Mouse (Mus musculus): Measurements from ENCODE around the gene Birc7. TPM values are rescaled to one million over a fixed set of nuclear protein-coding genes. Genes with fewer than 3 reads are reported as not detected.

Gene Birc7
- polyA plus RNA-seq, 1 experiment from 2014 or later, result 0.27 TPM

GRCm38 (mm10) chr2:180954061-180955047 lies 25.5 kb downstream of the Birc7 start, which contains the start of gene Nkain4:
TSS of gene Nkain4 (minus strand) at chr2:180954699.
- Histone ChIP-seq H3K4me3 (replicated peaks) (peak within 1 kb of the TSS; percentile 70), H3K4me1 (replicated peaks) (peaks cover 54% of the 10 kb centered on the region), H3K4me2 (replicated peaks) (peak within 1 kb of the TSS; percentile 70), H3K9ac (replicated peaks) (peak within 1 kb of the TSS; percentile 84), H3K9me3 (no peaks in the 10 kb centered on the region), H3K27ac (peak within 1 kb of the TSS; percentile 97), H3K27me3 (no peaks in the 10 kb centered on the region), H3K36me3 (no peaks in the 10 kb centered on the region)
- peak; percentile 94 for ATAC-seq
- under 1% methylated on average over 52 of the region's 52 CpGs for WGBS

GRCm38 (mm10) chr2:180959605-180960004 lies 30.8 kb downstream of the Birc7 start:
- no peak for ATAC-seq
- Histone ChIP-seq H3K36me3 (no peaks in the 10 kb centered on the region), H3K4me1 (replicated peaks) (peaks cover 14% of the 10 kb centered on the region), H3K27ac (no peak overlapping the region), H3K4me3 (replicated peaks) (no peak overlapping the region), H3K9ac (replicated peaks) (no peak overlapping the region), H3K27me3 (no peaks in the 10 kb centered on the region), H3K4me2 (replicated peaks) (no peak overlapping the region), H3K9me3 (no peaks in the 10 kb centered on the region)
- WGBS, result 76% methylated on average over 7 of the region's 7 CpGs

- Histone ChIP-seq H3K27me3 (no peaks in the 10 kb centered on the region), H3K4me1 (replicated peaks) (peaks cover 9% of the 10 kb centered on the region), H3K9me3 (no peaks in the 10 kb centered on the region), H3K36me3 (no peaks in the 10 kb centered on the region), H3K9ac (replicated peaks) (no peak overlapping the region), H3K27ac (no peak overlapping the region), H3K4me3 (replicated peaks) (no peak overlapping the region), H3K4me2 (replicated peaks) (no peak overlapping the region)
- no peak for ATAC-seq
- 79% methylated on average over 3 of the region's 3 CpGs for WGBS
Observed at GRCm38 (mm10) chr2:180960187-180960586, 31.4 kb downstream of the Birc7 start.

- Histone ChIP-seq H3K4me1 (replicated peaks) (peaks cover 15% of the 10 kb centered on the region), H3K27ac (no peak overlapping the region), H3K4me3 (replicated peaks) (no peak overlapping the region), H3K36me3 (no peaks in the 10 kb centered on the region), H3K9ac (replicated peaks) (no peak overlapping the region), H3K9me3 (no peaks in the 10 kb centered on the region), H3K27me3 (no peaks in the 10 kb centered on the region), H3K4me2 (replicated peaks) (no peak overlapping the region)
- 77% methylated on average over 2 of the region's 2 CpGs for WGBS
- ATAC-seq, result no peak
Observed at GRCm38 (mm10) chr2:180962616-180963308, 33.9 kb downstream of the Birc7 start.

- Histone ChIP-seq H3K27me3 (no peaks in the 10 kb centered on the region), H3K27ac (no peak overlapping the region), H3K9me3 (no peaks in the 10 kb centered on the region), H3K4me1 (replicated peaks) (peaks cover 27% of the 10 kb centered on the region), H3K4me3 (replicated peaks) (no peak overlapping the region), H3K4me2 (replicated peaks) (no peak overlapping the region), H3K36me3 (0 out of 2 replicates have a peak, but pooled peaks cover 2% of the 10 kb centered on the region), H3K9ac (replicated peaks) (no peak overlapping the region)
- 4% methylated on average over 5 of the region's 5 CpGs for WGBS
- no peak for ATAC-seq
Observed at GRCm38 (mm10) chr2:180963956-180964355, 35.1 kb downstream of the Birc7 start.

GRCm38 (mm10) chr2:180966092-180966882 lies 37.5 kb downstream of the Birc7 start:
- H3K9me3 ChIP-seq, result no peaks in the 10 kb centered on the region
- H3K9ac ChIP-seq (replicated peaks), result peak overlapping the region; percentile 94
- peak overlapping the region; percentile 92 for H3K27ac ChIP-seq
- peak overlapping the region; percentile 96 for H3K4me2 ChIP-seq (replicated peaks)
- H3K36me3 ChIP-seq, result peaks cover 9% of the 10 kb centered on the region
- no peak for ATAC-seq
- no peaks in the 10 kb centered on the region for H3K27me3 ChIP-seq
- WGBS, result 17% methylated on average over 14 of the region's 14 CpGs
- peaks cover 30% of the 10 kb centered on the region for H3K4me1 ChIP-seq (replicated peaks)
- peak overlapping the region; percentile 84 for H3K4me3 ChIP-seq (replicated peaks)

GRCm38 (mm10) chr2:180967010-180967763 lies 38.4 kb downstream of the Birc7 start, which contains the start of gene Arfgap1:
TSS of gene Arfgap1 (plus strand) at chr2:180967225.
- peak; percentile 92 for ATAC-seq
- peaks cover 30% of the 10 kb centered on the region for H3K4me1 ChIP-seq (replicated peaks)
- no peaks in the 10 kb centered on the region for H3K9me3 ChIP-seq
- peak within 1 kb of the TSS; percentile 94 for H3K9ac ChIP-seq (replicated peaks)
- H3K36me3 ChIP-seq, result peaks cover 18% of the 10 kb centered on the region
- peak within 1 kb of the TSS; percentile 84 for H3K4me3 ChIP-seq (replicated peaks)
- under 1% methylated on average over 57 of the region's 57 CpGs for WGBS
- H3K4me2 ChIP-seq (replicated peaks), result peak within 1 kb of the TSS; percentile 96
- peak within 1 kb of the TSS; percentile 92 for H3K27ac ChIP-seq
- no peaks in the 10 kb centered on the region for H3K27me3 ChIP-seq

GRCm38 (mm10) chr2:180981133-180981532 lies 52.3 kb downstream of the Birc7 start:
- H3K4me1 ChIP-seq (replicated peaks), result no peaks in the 10 kb centered on the region
- H3K9me3 ChIP-seq, result no peaks in the 10 kb centered on the region
- H3K9ac ChIP-seq (replicated peaks), result no peak overlapping the region
- no peak for ATAC-seq
- peaks cover 84% of the 10 kb centered on the region for H3K36me3 ChIP-seq
- WGBS, result 83% methylated on average over 6 of the region's 6 CpGs
- no peak overlapping the region for H3K4me3 ChIP-seq (replicated peaks)
- no peak overlapping the region for H3K4me2 ChIP-seq (replicated peaks)
- H3K27ac ChIP-seq, result no peak overlapping the region
- H3K27me3 ChIP-seq, result no peaks in the 10 kb centered on the region

Small RNA genes lying within 50 kb of the gene (microRNA-seq; reads per million reads assigned to microRNA genes)
- gene Mir124a-3, result 3.3 reads per million, percentile 13 among the genes with 10 or more reads in this experiment

Other genes with a start within 250 kb of the Birc7 start
- gene Dido1, start 219.0 kb upstream of the Birc7 start, polyA plus RNA-seq (2015; fragmentation: Nextera tagmentation; extraction: Ambion mirVana), result 33.9 and 36.3 TPM in 2 replicates
- gene Gid8, start 218.9 kb upstream of the Birc7 start, polyA plus RNA-seq (2015; fragmentation: Nextera tagmentation; extraction: Ambion mirVana), result 56.3 and 61.1 TPM in 2 replicates
- gene Slc17a9, start 203.8 kb upstream of the Birc7 start, polyA plus RNA-seq (2015; fragmentation: Nextera tagmentation; extraction: Ambion mirVana), result 0.27 and 0.61 TPM in 2 replicates
- gene Bhlhe23, start 152.1 kb upstream of the Birc7 start, polyA plus RNA-seq (2015; fragmentation: Nextera tagmentation; extraction: Ambion mirVana), result 18.7 and 25.0 TPM in 2 replicates
- 37.7 and 47.2 TPM in 2 replicates for gene Ythdf1, start 8.1 kb upstream of the Birc7 start, polyA plus RNA-seq (2015; fragmentation: Nextera tagmentation; extraction: Ambion mirVana)
- gene Nkain4, start 25.7 kb downstream of the Birc7 start, polyA plus RNA-seq (2015; fragmentation: Nextera tagmentation; extraction: Ambion mirVana), result 94.0 and 101 TPM in 2 replicates
- gene Arfgap1, start 38.2 kb downstream of the Birc7 start, polyA plus RNA-seq (2015; fragmentation: Nextera tagmentation; extraction: Ambion mirVana), result 98.9 and 103 TPM in 2 replicates
- gene Col20a1, start 57.5 kb downstream of the Birc7 start, polyA plus RNA-seq (2015; fragmentation: Nextera tagmentation; extraction: Ambion mirVana), result 0.12 and 0.35 TPM in 2 replicates
- gene Chrna4, start 114.5 kb downstream of the Birc7 start, polyA plus RNA-seq (2015; fragmentation: Nextera tagmentation; extraction: Ambion mirVana), result 44.1 and 52.7 TPM in 2 replicates
- gene Kcnq2, start 206.3 kb downstream of the Birc7 start, polyA plus RNA-seq (2015; fragmentation: Nextera tagmentation; extraction: Ambion mirVana), result 44.0 and 47.3 TPM in 2 replicates
- 3.5 and 3.8 TPM in 2 replicates for gene Eef1a2, start 228.0 kb downstream of the Birc7 start, polyA plus RNA-seq (2015; fragmentation: Nextera tagmentation; extraction: Ambion mirVana)

Measured in midbrain, embryonic 13.5 days (tissue).